Mouse (Mus musculus) CD4-positive, CD25-positive, alpha-beta regulatory T cell, adult 9 weeks (primary cell): ENCODE measurements around the gene Kbtbd6. TPM values are rescaled to one million over a fixed set of nuclear protein-coding genes. Genes with fewer than 3 reads are reported as not detected.

Source experiments
- polyA plus RNA-seq: library from polyadenylated mRNA; unstranded; fragments of 100-300 nt; shearing (Covaris generic); gene quantifications from one replicate; pipeline ENCODE4 v1.2.1, GENCODE M21; 2017

Kbtbd6 gene
- polyA plus RNA-seq, result 0.14 TPM

DNA sequence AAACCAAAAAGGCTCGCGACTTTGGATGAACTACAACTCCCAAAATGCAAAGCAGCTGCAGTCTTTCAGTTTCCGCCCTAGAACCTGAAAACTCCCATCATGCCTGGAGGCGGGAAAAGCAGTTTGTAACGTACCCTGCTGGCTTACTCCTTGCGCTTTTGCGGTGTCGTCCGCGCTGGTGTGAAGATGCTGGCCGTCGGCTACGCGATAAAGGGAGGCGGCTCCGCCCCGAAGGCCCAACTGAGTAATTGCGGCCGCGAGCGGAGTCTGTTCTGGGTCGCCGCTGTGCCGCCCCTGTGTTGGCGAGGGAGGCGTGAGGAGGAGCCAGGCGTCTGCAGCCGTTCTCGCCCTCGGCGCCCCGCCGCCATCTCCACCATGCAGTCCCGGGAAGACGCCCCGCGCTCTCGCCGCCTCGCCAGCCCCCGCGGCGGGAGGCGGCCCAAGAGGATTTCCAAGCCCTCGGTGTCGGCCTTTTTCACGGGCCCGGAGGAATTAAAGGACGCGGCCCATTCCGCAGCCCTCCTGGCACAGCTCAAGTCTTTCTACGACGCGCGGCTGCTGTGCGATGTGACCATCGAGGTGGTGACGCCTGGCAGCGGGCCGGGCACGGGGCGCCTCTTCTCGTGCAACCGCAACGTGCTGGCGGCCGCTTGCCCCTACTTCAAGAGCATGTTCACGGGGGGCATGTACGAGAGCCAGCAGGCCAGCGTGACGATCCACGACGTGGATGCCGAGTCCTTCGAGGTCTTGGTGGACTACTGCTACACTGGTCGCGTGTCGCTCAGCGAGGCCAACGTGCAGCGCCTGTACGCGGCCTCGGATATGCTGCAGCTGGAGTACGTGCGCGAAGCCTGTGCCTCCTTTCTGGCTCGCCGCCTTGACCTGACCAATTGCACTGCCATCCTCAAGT lies at the start of gene Kbtbd6:
Kbtbd6 (plus strand) TSS at position 155 of the 910 bp plus-strand sequence.

DNA sequence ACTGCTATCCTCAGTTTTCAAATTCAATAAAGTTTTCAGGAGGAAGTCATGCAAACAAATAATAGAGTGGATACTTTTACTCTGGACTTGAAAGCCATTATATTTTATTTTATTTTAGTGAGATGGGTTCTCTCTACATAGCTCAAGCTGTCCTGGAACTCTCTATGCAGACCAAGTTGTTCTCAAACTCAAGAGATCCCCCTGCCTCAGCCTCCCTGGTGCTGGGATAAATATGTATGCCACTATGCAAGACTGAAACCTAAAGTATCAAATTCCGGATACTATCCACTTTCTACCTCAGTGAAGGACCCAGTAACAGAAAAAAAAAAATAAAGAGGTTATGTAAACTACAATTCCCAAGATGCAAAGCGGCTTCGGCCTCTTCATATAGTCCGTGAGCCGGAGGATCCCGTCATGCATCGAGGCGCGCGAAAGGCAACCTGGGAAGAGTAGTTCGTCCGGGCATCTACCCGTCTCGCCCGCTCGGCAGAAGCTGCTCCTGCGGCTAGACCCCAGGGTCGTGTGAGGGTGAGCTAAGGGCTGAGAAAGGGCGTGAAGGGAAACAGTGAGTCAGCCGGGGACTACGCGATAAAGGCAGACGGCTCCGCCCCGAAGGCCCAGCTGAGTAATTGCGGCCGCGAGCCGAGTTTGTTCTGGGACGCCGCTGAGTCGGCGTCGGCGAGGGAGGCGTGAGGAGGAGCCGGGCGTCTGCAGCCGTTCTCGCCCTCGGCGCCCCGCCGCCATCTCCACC lies 25.5 kb upstream of the Kbtbd6 start, which contains the start of gene Kbtbd7:
Kbtbd7 (plus strand) TSS at position 533 of the 751 bp plus-strand sequence.

DNA sequence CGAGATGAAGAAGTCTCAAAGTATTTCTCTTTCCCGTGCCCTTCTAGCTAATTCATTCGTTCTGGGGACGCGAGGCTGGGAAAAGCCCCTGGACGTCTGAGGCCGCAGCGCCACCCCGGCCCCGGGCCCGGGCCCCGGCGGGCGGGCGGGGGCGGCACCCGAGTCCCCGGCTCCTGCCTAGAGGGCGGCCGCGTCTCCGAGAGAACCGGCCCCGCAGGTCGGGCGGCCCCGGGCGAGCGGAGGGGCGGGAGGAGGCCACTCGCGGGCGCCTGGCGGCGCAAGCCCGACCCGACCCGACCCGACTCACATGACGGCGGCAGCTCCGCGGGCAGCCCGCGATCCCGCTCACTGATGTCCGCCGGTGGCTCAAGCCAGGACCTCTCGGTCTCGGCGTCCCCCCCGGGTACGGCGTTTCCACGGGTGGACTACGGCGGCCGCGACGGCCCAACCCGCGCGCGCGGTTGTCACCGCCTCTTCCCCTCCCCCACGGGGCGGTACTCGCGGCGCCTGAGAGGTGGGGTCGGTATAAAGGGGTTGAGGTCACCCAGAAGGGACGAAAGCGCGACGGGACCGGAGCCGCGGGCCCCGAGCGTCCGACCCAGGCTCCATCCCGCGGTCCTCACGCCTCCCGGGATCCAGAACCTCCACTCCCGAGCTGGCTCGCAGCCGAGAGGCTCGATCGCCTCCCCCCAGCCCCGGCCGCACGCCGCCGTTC lies 29.1 kb downstream of the Kbtbd6 start, which contains the start of gene Elf1:
Elf1 (plus strand) TSS at position 571 of the 715 bp plus-strand sequence.

DNA sequence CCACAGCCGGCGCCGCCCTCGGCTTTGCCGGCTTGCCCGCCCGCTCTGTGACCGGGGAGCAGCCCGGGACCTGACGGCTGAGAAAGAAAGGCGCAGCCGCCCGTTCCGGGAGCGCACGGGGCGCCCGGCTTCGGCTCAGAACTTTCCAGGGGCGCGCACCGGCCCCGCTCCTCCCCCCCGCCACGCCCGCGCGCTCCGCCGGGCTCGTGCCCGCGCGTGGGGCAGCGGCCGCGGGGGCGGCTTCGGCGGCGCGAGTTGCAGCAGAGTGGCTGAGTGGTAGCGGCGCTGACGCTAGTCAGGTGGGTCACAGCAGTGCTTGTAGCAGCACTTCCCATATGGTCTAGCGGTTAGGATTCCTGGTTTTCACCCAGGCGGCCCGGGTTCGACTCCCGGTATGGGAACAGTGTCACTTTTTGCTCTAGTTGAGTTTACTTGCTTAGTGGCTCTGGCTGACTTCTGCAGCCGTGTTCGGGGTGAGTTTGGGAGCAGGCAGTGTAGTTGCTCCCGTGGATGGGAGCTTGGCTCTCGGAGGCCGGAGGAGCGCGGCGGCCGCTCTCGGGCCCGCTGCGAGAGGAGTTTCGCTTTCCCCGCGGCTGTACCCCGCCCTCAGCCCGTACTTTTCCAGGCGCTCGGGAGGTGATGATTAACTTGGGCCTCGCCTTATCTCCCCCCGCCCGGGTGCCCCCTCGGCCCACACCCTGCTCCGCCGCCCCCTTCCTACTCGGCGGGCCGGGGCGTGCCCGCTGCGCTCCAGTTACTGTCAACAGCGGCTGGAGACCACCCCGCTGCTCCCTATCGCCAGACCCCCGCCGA lies 29.9 kb downstream of the Kbtbd6 start, which contains the start of gene Wbp4:
Wbp4 (minus strand) TSS at position 182 of the 813 bp plus-strand sequence.

Other genes with a start within 250 kb of the Kbtbd6 start
- gene Zfp957, start 204.5 kb upstream of the Kbtbd6 start, polyA plus RNA-seq, result not detected
- gene Rgcc, start 150.2 kb upstream of the Kbtbd6 start, polyA plus RNA-seq, result 13.5 TPM
- 58.4 TPM for gene Naa16, start 61.1 kb upstream of the Kbtbd6 start, polyA plus RNA-seq
- gene Mtrf1, start 54.1 kb upstream of the Kbtbd6 start, polyA plus RNA-seq, result 6.4 TPM
- gene Kbtbd7, start 25.3 kb upstream of the Kbtbd6 start, polyA plus RNA-seq, result 2.1 TPM
- 198 TPM for gene Elf1, start 29.4 kb downstream of the Kbtbd6 start, polyA plus RNA-seq
- 36.8 TPM for gene Wbp4, start 29.7 kb downstream of the Kbtbd6 start, polyA plus RNA-seq
- gene Sugt1, start 135.9 kb downstream of the Kbtbd6 start, polyA plus RNA-seq, result 133 TPM
- not detected for gene Cnmd, start 210.3 kb downstream of the Kbtbd6 start, polyA plus RNA-seq